Mouse (Mus musculus): ENCODE data around the gene Prkcb. TPM values are rescaled to one million over a fixed set of nuclear protein-coding genes. Genes with fewer than 3 reads are reported as not detected.
A peak's percentile ranks its signal among the peaks of the same experiment; 100 is the strongest.

Prkcb gene
- polyA plus RNA-seq, 1 experiment from 2014 or later = 32.5 TPM

- 86% methylated on average over 4 of the region's 4 CpGs for WGBS
- Histone ChIP-seq H3K27me3 (no peaks in the 10 kb centered on the region), H3K4me1 (peaks cover 6% of the 10 kb centered on the region; the same call in 1 of the 2 replicates), H3K27ac (no peak overlapping the region), H3K9ac (no peak overlapping the region), H3K36me3 (no peaks in the 10 kb centered on the region), H3K4me3 (no peak overlapping the region), H3K9me3 (replicated peaks) (no peaks in the 10 kb centered on the region), H3K4me2 (replicated peaks) (no peak overlapping the region)
- ATAC-seq (ENCODE audit: low FRiP score) = no peak
Observed at GRCm38 (mm10) chr7:122432401-122432800, 143.8 kb downstream of the Prkcb start.

GRCm38 (mm10) chr7:122433377-122433776 lies 144.8 kb downstream of the Prkcb start:
- Histone ChIP-seq H3K9ac (no peak overlapping the region), H3K27ac (no peak overlapping the region), H3K36me3 (no peaks in the 10 kb centered on the region), H3K4me3 (no peak overlapping the region), H3K4me1 (peaks cover 6% of the 10 kb centered on the region; the same call in 1 of the 2 replicates), H3K4me2 (replicated peaks) (no peak overlapping the region), H3K27me3 (no peaks in the 10 kb centered on the region), H3K9me3 (replicated peaks) (no peaks in the 10 kb centered on the region)
- no peak for ATAC-seq (ENCODE audit: low FRiP score)
- WGBS = 90% methylated on average over 5 of the region's 5 CpGs

- no peaks in the 10 kb centered on the region for H3K27me3 ChIP-seq
- H3K27ac ChIP-seq = no peak overlapping the region
- ATAC-seq (ENCODE audit: low FRiP score) = no peak
Observed at GRCm38 (mm10) chr7:122434941-122435340, 146.4 kb downstream of the Prkcb start.

GRCm38 (mm10) chr7:122435561-122435960 lies 147.0 kb downstream of the Prkcb start:
- Histone ChIP-seq H3K27ac (no peak overlapping the region), H3K4me1 (peaks cover 6% of the 10 kb centered on the region; the same call in 1 of the 2 replicates), H3K4me2 (replicated peaks) (no peak overlapping the region), H3K4me3 (no peak overlapping the region), H3K36me3 (no peaks in the 10 kb centered on the region), H3K27me3 (no peaks in the 10 kb centered on the region), H3K9me3 (replicated peaks) (no peaks in the 10 kb centered on the region), H3K9ac (no peak overlapping the region)
- WGBS = 89% methylated on average over 7 of the region's 7 CpGs
- ATAC-seq (ENCODE audit: low FRiP score) = no peak

More at GRCm38 (mm10) chr7:122434941-122435340, 146.4 kb downstream of the Prkcb start:
- no peaks in the 10 kb centered on the region for H3K36me3 ChIP-seq
- peaks cover 6% of the 10 kb centered on the region; the same call in 1 of the 2 replicates for H3K4me1 ChIP-seq
- no peak overlapping the region for H3K9ac ChIP-seq
- H3K4me2 ChIP-seq (replicated peaks) = no peak overlapping the region
- H3K9me3 ChIP-seq (replicated peaks) = no peaks in the 10 kb centered on the region
- H3K4me3 ChIP-seq = no peak overlapping the region
- 89% methylated on average over 4 of the region's 4 CpGs for WGBS

- H3K9ac ChIP-seq = no peak overlapping the region
- peaks cover 6% of the 10 kb centered on the region; the same call in 1 of the 2 replicates for H3K4me1 ChIP-seq
- no peak overlapping the region for H3K27ac ChIP-seq
- WGBS = 92% methylated on average over 1 of the region's 1 CpGs
- H3K4me3 ChIP-seq = no peak overlapping the region
- H3K27me3 ChIP-seq = no peaks in the 10 kb centered on the region
- H3K4me2 ChIP-seq (replicated peaks) = no peak overlapping the region
- no peaks in the 10 kb centered on the region for H3K36me3 ChIP-seq
- no peaks in the 10 kb centered on the region for H3K9me3 ChIP-seq (replicated peaks)
- ATAC-seq (ENCODE audit: low FRiP score) = no peak
Observed at GRCm38 (mm10) chr7:122437390-122437789, 148.8 kb downstream of the Prkcb start.

- Histone ChIP-seq H3K27ac (no peak overlapping the region), H3K27me3 (no peaks in the 10 kb centered on the region), H3K9ac (no peak overlapping the region), H3K9me3 (replicated peaks) (no peaks in the 10 kb centered on the region), H3K36me3 (no peaks in the 10 kb centered on the region), H3K4me2 (replicated peaks) (no peak overlapping the region), H3K4me1 (no peaks in the 10 kb centered on the region), H3K4me3 (no peak overlapping the region)
- 61% methylated on average over 6 of the region's 6 CpGs for WGBS
- no peak for ATAC-seq (ENCODE audit: low FRiP score)
Observed at GRCm38 (mm10) chr7:122445056-122445455, 156.5 kb downstream of the Prkcb start.

- Histone ChIP-seq H3K27me3 (no peaks in the 10 kb centered on the region), H3K4me1 (no peaks in the 10 kb centered on the region), H3K9me3 (replicated peaks) (no peaks in the 10 kb centered on the region), H3K27ac (no peak overlapping the region), H3K9ac (no peak overlapping the region), H3K36me3 (no peaks in the 10 kb centered on the region), H3K4me2 (replicated peaks) (no peak overlapping the region), H3K4me3 (no peak overlapping the region)
- 78% methylated on average over 8 of the region's 8 CpGs for WGBS
- no peak for ATAC-seq (ENCODE audit: low FRiP score)
Observed at GRCm38 (mm10) chr7:122452671-122453070, 164.1 kb downstream of the Prkcb start.

GRCm38 (mm10) chr7:122459203-122459965 lies 170.8 kb downstream of the Prkcb start:
- no peak overlapping the region for H3K9ac ChIP-seq
- H3K9me3 ChIP-seq (replicated peaks) = no peaks in the 10 kb centered on the region
- H3K36me3 ChIP-seq = no peaks in the 10 kb centered on the region
- H3K27ac ChIP-seq = no peak overlapping the region
- WGBS = 73% methylated on average over 9 of the region's 9 CpGs
- no peak overlapping the region for H3K4me3 ChIP-seq
- H3K4me2 ChIP-seq (replicated peaks) = no peak overlapping the region
- peak; percentile 52; the same call in 1 of the 2 replicates for ATAC-seq (ENCODE audit: low FRiP score)
- H3K27me3 ChIP-seq = no peaks in the 10 kb centered on the region
- no peaks in the 10 kb centered on the region for H3K4me1 ChIP-seq

- H3K27me3 ChIP-seq = no peaks in the 10 kb centered on the region
Observed at GRCm38 (mm10) chr7:122460020-122460419, 171.5 kb downstream of the Prkcb start.

GRCm38 (mm10) chr7:122465823-122466549 lies 177.4 kb downstream of the Prkcb start:
- 0 out of 2 replicates have a peak, but pooled peaks cover 2% of the 10 kb centered on the region for H3K4me1 ChIP-seq
- 54% methylated on average over 8 of the region's 8 CpGs for WGBS
- H3K4me2 ChIP-seq (replicated peaks) = no peak overlapping the region
- no peak overlapping the region for H3K27ac ChIP-seq
- H3K9me3 ChIP-seq (replicated peaks) = no peaks in the 10 kb centered on the region
- no peaks in the 10 kb centered on the region for H3K27me3 ChIP-seq
- H3K9ac ChIP-seq = no peak overlapping the region
- no peak for ATAC-seq (ENCODE audit: low FRiP score)
- no peaks in the 10 kb centered on the region for H3K36me3 ChIP-seq
- no peak overlapping the region for H3K4me3 ChIP-seq

More at GRCm38 (mm10) chr7:122460020-122460419, 171.5 kb downstream of the Prkcb start:
- no peak overlapping the region for H3K4me2 ChIP-seq (replicated peaks)
- H3K9ac ChIP-seq = no peak overlapping the region
- WGBS = 51% methylated on average over 2 of the region's 2 CpGs
- no peaks in the 10 kb centered on the region for H3K9me3 ChIP-seq (replicated peaks)
- no peak overlapping the region for H3K4me3 ChIP-seq
- no peak for ATAC-seq (ENCODE audit: low FRiP score)
- no peak overlapping the region for H3K27ac ChIP-seq
- no peaks in the 10 kb centered on the region for H3K36me3 ChIP-seq
- H3K4me1 ChIP-seq = no peaks in the 10 kb centered on the region

GRCm38 (mm10) chr7:122466722-122467121 lies 178.2 kb downstream of the Prkcb start:
- Histone ChIP-seq H3K36me3 (no peaks in the 10 kb centered on the region), H3K9ac (no peak overlapping the region), H3K4me2 (replicated peaks) (no peak overlapping the region), H3K27ac (no peak overlapping the region), H3K27me3 (no peaks in the 10 kb centered on the region), H3K4me1 (0 out of 2 replicates have a peak, but pooled peaks cover 2% of the 10 kb centered on the region), H3K9me3 (replicated peaks) (no peaks in the 10 kb centered on the region), H3K4me3 (no peak overlapping the region)
- ATAC-seq (ENCODE audit: low FRiP score) = 0 out of 2 replicates have a peak, but pooled peaks have one; percentile 40
- WGBS = 85% methylated on average over 2 of the region's 2 CpGs

GRCm38 (mm10) chr7:122467831-122468230 lies 179.3 kb downstream of the Prkcb start:
- H3K4me3 ChIP-seq = no peak overlapping the region
- 0 out of 2 replicates have a peak, but pooled peaks cover 2% of the 10 kb centered on the region for H3K4me1 ChIP-seq
- no peak overlapping the region for H3K4me2 ChIP-seq (replicated peaks)
- no peak overlapping the region for H3K9ac ChIP-seq
- ATAC-seq (ENCODE audit: low FRiP score) = no peak
- H3K9me3 ChIP-seq (replicated peaks) = no peaks in the 10 kb centered on the region
- no peak overlapping the region for H3K27ac ChIP-seq
- H3K27me3 ChIP-seq = no peaks in the 10 kb centered on the region
- WGBS = 81% methylated on average over 8 of the region's 8 CpGs
- no peaks in the 10 kb centered on the region for H3K36me3 ChIP-seq

All from hindbrain, embryonic 12.5 days (tissue).